Mouse (Mus musculus): ENCODE measurements around the gene Fcgr4. TPM values are rescaled to one million over a fixed set of nuclear protein-coding genes. Genes with fewer than 3 reads are reported as not detected.
A peak's percentile ranks its signal among the peaks of the same experiment; 100 is the strongest.

Fcgr4 gene
- polyA plus RNA-seq, 1 experiment from 2014 or later, result 0.56 TPM

GRCm38 (mm10) chr1:170982301-170982700, 36.4 kb upstream of the Fcgr4 start:
- no peak overlapping the region for H3K4me2 ChIP-seq (replicated peaks)
- H3K4me1 ChIP-seq (replicated peaks; ENCODE audit: control insufficient read depth, insufficient read depth, low read length), result no peaks in the 10 kb centered on the region
- no peaks in the 10 kb centered on the region for H3K9me3 ChIP-seq (ENCODE audit: control insufficient read depth, low read length)
- no peak overlapping the region for H3K27ac ChIP-seq
- H3K4me3 ChIP-seq (replicated peaks; ENCODE audit: low read length), result no peak overlapping the region
- H3K9ac ChIP-seq, result no peak overlapping the region
- H3K36me3 ChIP-seq (replicated peaks; ENCODE audit: control insufficient read depth, insufficient read depth), result no peaks in the 10 kb centered on the region
- ATAC-seq (ENCODE audit: low FRiP score) (no peak), DNase-seq (ENCODE audit: low spot score) (no peak)
- WGBS, result 90% methylated on average over 2 of the region's 2 CpGs
- H3K27me3 ChIP-seq (ENCODE audit: control insufficient read depth, insufficient read depth, low read length), result no peaks in the 10 kb centered on the region

GRCm38 (mm10) chr1:170983066-170983465, 35.7 kb upstream of the Fcgr4 start:
- H3K27me3 ChIP-seq (ENCODE audit: control insufficient read depth, insufficient read depth, low read length), result no peaks in the 10 kb centered on the region
- 83% methylated on average over 4 of the region's 4 CpGs for WGBS
- no peak for ATAC-seq (ENCODE audit: low FRiP score)

GRCm38 (mm10) chr1:170985092-170985491, 33.6 kb upstream of the Fcgr4 start:
- no peaks in the 10 kb centered on the region for H3K9me3 ChIP-seq (ENCODE audit: control insufficient read depth, low read length)
- H3K4me1 ChIP-seq (replicated peaks; ENCODE audit: control insufficient read depth, insufficient read depth, low read length), result no peaks in the 10 kb centered on the region
- WGBS, result 92% methylated on average over 3 of the region's 3 CpGs
- DNase-seq (ENCODE audit: low spot score) (no peak), ATAC-seq (ENCODE audit: low FRiP score) (no peak)
- H3K27me3 ChIP-seq (ENCODE audit: control insufficient read depth, insufficient read depth, low read length), result no peaks in the 10 kb centered on the region
- no peak overlapping the region for H3K4me3 ChIP-seq (replicated peaks; ENCODE audit: low read length)
- no peak overlapping the region for H3K9ac ChIP-seq
- H3K36me3 ChIP-seq (replicated peaks; ENCODE audit: control insufficient read depth, insufficient read depth), result no peaks in the 10 kb centered on the region
- no peak overlapping the region for H3K27ac ChIP-seq
- no peak overlapping the region for H3K4me2 ChIP-seq (replicated peaks)

More at GRCm38 (mm10) chr1:170983066-170983465, 35.7 kb upstream of the Fcgr4 start:
- DNase-seq (ENCODE audit: low spot score), result no peak
- Histone ChIP-seq H3K9me3 (ENCODE audit: control insufficient read depth, low read length) (no peaks in the 10 kb centered on the region), H3K4me3 (replicated peaks; ENCODE audit: low read length) (no peak overlapping the region), H3K9ac (no peak overlapping the region), H3K36me3 (replicated peaks; ENCODE audit: control insufficient read depth, insufficient read depth) (no peaks in the 10 kb centered on the region), H3K4me2 (replicated peaks) (no peak overlapping the region), H3K27ac (no peak overlapping the region), H3K4me1 (replicated peaks; ENCODE audit: control insufficient read depth, insufficient read depth, low read length) (no peaks in the 10 kb centered on the region)

GRCm38 (mm10) chr1:170985861-170986260, 32.9 kb upstream of the Fcgr4 start:
- Histone ChIP-seq H3K4me3 (replicated peaks; ENCODE audit: low read length) (no peak overlapping the region), H3K9me3 (ENCODE audit: control insufficient read depth, low read length) (no peaks in the 10 kb centered on the region), H3K27ac (no peak overlapping the region), H3K4me1 (replicated peaks; ENCODE audit: control insufficient read depth, insufficient read depth, low read length) (no peaks in the 10 kb centered on the region), H3K4me2 (replicated peaks) (no peak overlapping the region), H3K36me3 (replicated peaks; ENCODE audit: control insufficient read depth, insufficient read depth) (no peaks in the 10 kb centered on the region), H3K27me3 (ENCODE audit: control insufficient read depth, insufficient read depth, low read length) (no peaks in the 10 kb centered on the region), H3K9ac (no peak overlapping the region)
- DNase-seq (ENCODE audit: low spot score) (no peak), ATAC-seq (ENCODE audit: low FRiP score) (no peak)
- 85% methylated on average over 5 of the region's 5 CpGs for WGBS

- Histone ChIP-seq H3K27me3 (ENCODE audit: control insufficient read depth, insufficient read depth, low read length) (no peaks in the 10 kb centered on the region), H3K9me3 (ENCODE audit: control insufficient read depth, low read length) (no peaks in the 10 kb centered on the region), H3K4me1 (replicated peaks; ENCODE audit: control insufficient read depth, insufficient read depth, low read length) (no peaks in the 10 kb centered on the region), H3K4me3 (replicated peaks; ENCODE audit: low read length) (no peak overlapping the region), H3K9ac (no peak overlapping the region), H3K36me3 (replicated peaks; ENCODE audit: control insufficient read depth, insufficient read depth) (no peaks in the 10 kb centered on the region), H3K4me2 (replicated peaks) (no peak overlapping the region), H3K27ac (no peak overlapping the region)
- DNase-seq (ENCODE audit: low spot score) (no peak), ATAC-seq (ENCODE audit: low FRiP score) (no peak)
- WGBS, result 79% methylated on average over 9 of the region's 9 CpGs
Observed at GRCm38 (mm10) chr1:170989656-170990055, 29.1 kb upstream of the Fcgr4 start.

GRCm38 (mm10) chr1:170992550-170992949, 26.2 kb upstream of the Fcgr4 start:
- ATAC-seq (ENCODE audit: low FRiP score) (no peak), DNase-seq (ENCODE audit: low spot score) (peak; percentile 46)

GRCm38 (mm10) chr1:170996034-170996433, 22.7 kb upstream of the Fcgr4 start:
- no peak overlapping the region for H3K27ac ChIP-seq
- H3K9ac ChIP-seq, result no peak overlapping the region
- 88% methylated on average over 3 of the region's 3 CpGs for WGBS
- DNase-seq (ENCODE audit: low spot score), result no peak
- H3K4me2 ChIP-seq (replicated peaks), result no peak overlapping the region
- no peaks in the 10 kb centered on the region for H3K27me3 ChIP-seq (ENCODE audit: control insufficient read depth, insufficient read depth, low read length)
- no peaks in the 10 kb centered on the region for H3K4me1 ChIP-seq (replicated peaks; ENCODE audit: control insufficient read depth, insufficient read depth, low read length)
- H3K9me3 ChIP-seq (ENCODE audit: control insufficient read depth, low read length), result no peaks in the 10 kb centered on the region
- no peaks in the 10 kb centered on the region for H3K36me3 ChIP-seq (replicated peaks; ENCODE audit: control insufficient read depth, insufficient read depth)
- no peak for ATAC-seq (ENCODE audit: low FRiP score)
- H3K4me3 ChIP-seq (replicated peaks; ENCODE audit: low read length), result no peak overlapping the region

More at GRCm38 (mm10) chr1:170992550-170992949, 26.2 kb upstream of the Fcgr4 start:
- Histone ChIP-seq H3K36me3 (replicated peaks; ENCODE audit: control insufficient read depth, insufficient read depth) (no peaks in the 10 kb centered on the region), H3K4me2 (replicated peaks) (no peak overlapping the region), H3K27ac (no peak overlapping the region), H3K9me3 (ENCODE audit: control insufficient read depth, low read length) (no peaks in the 10 kb centered on the region), H3K4me1 (replicated peaks; ENCODE audit: control insufficient read depth, insufficient read depth, low read length) (no peaks in the 10 kb centered on the region), H3K4me3 (replicated peaks; ENCODE audit: low read length) (no peak overlapping the region), H3K9ac (no peak overlapping the region), H3K27me3 (ENCODE audit: control insufficient read depth, insufficient read depth, low read length) (no peaks in the 10 kb centered on the region)
- WGBS, result 72% methylated on average over 5 of the region's 5 CpGs

- Histone ChIP-seq H3K36me3 (replicated peaks; ENCODE audit: control insufficient read depth, insufficient read depth) (no peaks in the 10 kb centered on the region), H3K9me3 (ENCODE audit: control insufficient read depth, low read length) (no peaks in the 10 kb centered on the region), H3K9ac (no peak overlapping the region), H3K4me1 (replicated peaks; ENCODE audit: control insufficient read depth, insufficient read depth, low read length) (no peaks in the 10 kb centered on the region), H3K4me3 (replicated peaks; ENCODE audit: low read length) (no peak overlapping the region), H3K4me2 (replicated peaks) (no peak overlapping the region), H3K27ac (no peak overlapping the region), H3K27me3 (ENCODE audit: control insufficient read depth, insufficient read depth, low read length) (no peaks in the 10 kb centered on the region)
- ATAC-seq (ENCODE audit: low FRiP score) (no peak), DNase-seq (ENCODE audit: low spot score) (peak; percentile 57)
- 53% methylated on average over 3 of the region's 3 CpGs for WGBS
Observed at GRCm38 (mm10) chr1:170996753-170997152, 22.0 kb upstream of the Fcgr4 start.

GRCm38 (mm10) chr1:170997756-170998655, 20.7 kb upstream of the Fcgr4 start:
- Histone ChIP-seq H3K4me1 (replicated peaks; ENCODE audit: control insufficient read depth, insufficient read depth, low read length) (no peaks in the 10 kb centered on the region), H3K4me2 (replicated peaks) (peak overlapping the region; percentile 28), H3K27ac (no peak overlapping the region), H3K27me3 (ENCODE audit: control insufficient read depth, insufficient read depth, low read length) (no peaks in the 10 kb centered on the region), H3K9ac (no peak overlapping the region), H3K36me3 (replicated peaks; ENCODE audit: control insufficient read depth, insufficient read depth) (no peaks in the 10 kb centered on the region), H3K9me3 (ENCODE audit: control insufficient read depth, low read length) (no peaks in the 10 kb centered on the region), H3K4me3 (replicated peaks; ENCODE audit: low read length) (no peak overlapping the region)
- no peak for ATAC-seq (ENCODE audit: low FRiP score)
- 63% methylated on average over 21 of the region's 21 CpGs for WGBS
- DNase-seq (ENCODE audit: low spot score), result no peak
